Mouse (Mus musculus): ENCODE measurements around the gene Armc10.
"Not testable (repeated sequence)": the region's sequence is repeated elsewhere in the genome, so short reads cannot be mapped to it uniquely, and the experiment has no call there.

Armc10 gene

GRCm38 (mm10) chr5:21703708-21704107, 58.1 kb downstream of the Armc10 start:
- no peak for DNase-seq

GRCm38 (mm10) chr5:21706546-21706945, 60.9 kb downstream of the Armc10 start:
- no peak for DNase-seq

- DNase-seq, result not testable (repeated sequence)
Observed at GRCm38 (mm10) chr5:21708011-21708410, 62.4 kb downstream of the Armc10 start.

Data from kidney, postnatal 4 days (tissue).